19 mouse cellular contexts compared by ENCODE assay signal in the genomic region with DNA sequence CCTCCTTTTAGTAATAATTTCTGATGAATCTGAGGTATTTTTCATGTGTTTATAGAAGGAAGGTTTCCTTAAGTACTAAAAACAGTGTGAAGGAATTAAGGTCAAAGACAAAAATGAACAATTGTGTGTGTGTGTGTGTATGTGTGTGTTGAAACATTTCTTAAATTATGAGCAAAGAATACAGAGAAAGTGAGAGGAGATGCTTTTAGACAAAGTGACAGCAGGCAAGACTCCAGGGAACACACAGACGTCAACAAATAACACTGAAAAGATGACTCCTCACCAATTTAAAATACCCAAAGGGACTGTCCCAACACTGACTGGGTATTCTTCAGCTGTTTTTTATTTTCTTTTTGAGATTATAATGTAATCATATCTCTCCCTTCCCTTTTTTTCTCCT. TPM values are rescaled to one million over a fixed set of nuclear protein-coding genes. Genes with fewer than 3 reads are reported as not detected.
"Had no signal": no experiment of that assay in that cellular context is flagged by ENCODE, and none has a peak within 500 bp of the region (broad histone marks: within the 10 kb centered on the region; RNA-seq: fewer than 3 reads in every experiment).

No protein-coding gene starts in this region.

- H3K36me3 ChIP-seq: liver, embryonic 12.5 days; midbrain, embryonic 13.5 days; midbrain, embryonic 15.5 days; neural tube, embryonic 12.5 days had no signal

- H3K9me3 ChIP-seq: liver, embryonic 12.5 days; megakaryocyte, embryonic 14.5 days; midbrain, embryonic 13.5 days; midbrain, embryonic 15.5 days; neural tube, embryonic 12.5 days had no signal

- H3K27me3 ChIP-seq: liver, embryonic 12.5 days; midbrain, embryonic 13.5 days; midbrain, embryonic 15.5 days; neural tube, embryonic 12.5 days had no signal

- H3K27ac ChIP-seq: liver, embryonic 12.5 days; liver, embryonic 14.5 days; macrophage; midbrain, embryonic 13.5 days; midbrain, embryonic 15.5 days; neural tube, embryonic 12.5 days had no signal

- H3K4me2 ChIP-seq: liver, embryonic 12.5 days; lung, embryonic 14.5 days; midbrain, embryonic 11.5 days; midbrain, embryonic 13.5 days; midbrain, embryonic 15.5 days; neural tube, embryonic 12.5 days had no signal

- ATAC-seq: liver, embryonic 12.5 days; midbrain, embryonic 13.5 days; midbrain, embryonic 15.5 days had no signal

- DNase-seq: lung, embryonic 14.5 days; right cerebral cortex, postnatal 25 days; right cerebral cortex, postnatal 4 days; spleen, adult 18-20 months; thymus, adult 18-20 months; thymus, postnatal 14 days; thymus, postnatal 36 days had no signal

- H3K4me1 ChIP-seq: liver, embryonic 12.5 days; megakaryocyte, embryonic 14.5 days; midbrain, embryonic 13.5 days; midbrain, embryonic 15.5 days; neural tube, embryonic 12.5 days had no signal

- H3K9ac ChIP-seq: liver, embryonic 12.5 days; liver, embryonic 14.5 days; lung, embryonic 14.5 days; midbrain, embryonic 13.5 days; midbrain, embryonic 15.5 days; neural tube, embryonic 12.5 days had no signal

- H3K4me3 ChIP-seq: liver, embryonic 12.5 days; megakaryocyte, embryonic 14.5 days; midbrain, embryonic 13.5 days; midbrain, embryonic 15.5 days; neural tube, embryonic 12.5 days had no signal

RNA-seq across cellular contexts. Expression of a gene that starts 37.0 kb away (rescaled TPM):
- total RNA-seq: liver, adult 2 months; megakaryocyte progenitor cell, adult 5-6 weeks; monocyte, adult 5-6 weeks; neutrophil, adult 5-6 weeks had no signal
- polyA plus RNA-seq: liver, adult 2 months; macrophage had no signal
